Mouse (Mus musculus): Measurements from ENCODE around the gene Abhd16b.

Abhd16b gene

DNA sequence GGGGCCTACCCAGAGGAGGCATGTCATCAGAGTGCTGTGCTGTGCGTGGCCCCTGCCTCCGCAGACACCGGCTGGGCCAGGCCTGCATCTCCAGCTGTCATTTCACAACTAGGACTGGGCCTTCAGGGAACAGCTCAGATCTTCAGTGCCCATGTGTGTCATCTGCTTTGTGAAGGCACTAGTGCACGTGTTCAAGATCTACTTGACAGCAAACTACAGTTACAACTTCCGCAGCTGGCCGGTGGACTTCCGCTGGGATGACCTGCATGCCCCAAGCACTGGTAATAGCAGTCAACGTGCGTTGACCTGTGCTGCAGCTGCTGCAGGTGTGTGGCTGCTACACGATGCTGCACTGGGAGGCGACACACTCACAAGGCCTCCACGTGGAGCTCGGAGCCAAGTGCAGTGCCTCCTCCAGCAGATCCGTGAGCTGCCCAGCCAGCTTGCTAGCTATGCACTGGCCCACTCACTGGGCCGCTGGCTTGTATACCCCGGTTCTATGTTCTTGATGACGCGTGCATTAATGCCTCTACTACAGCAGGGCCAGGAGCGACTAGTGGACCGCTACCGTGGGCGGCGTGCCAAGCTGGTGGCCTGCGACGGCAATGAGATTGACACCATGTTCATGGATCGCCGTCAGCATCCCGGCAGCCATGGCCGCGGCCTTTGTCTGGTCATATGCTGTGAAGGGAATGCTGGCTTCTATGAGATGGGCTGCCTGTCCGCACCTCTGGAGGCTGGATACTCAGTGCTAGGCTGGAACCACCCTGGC lies at the start of gene Abhd16b:
Gene Abhd16b, plus strand, starts transcription at position 51 of the 772 bp plus-strand sequence.
- peak in 1 of 2 experiments; percentile 31 for DNase-seq (ENCODE audit: low spot score in 2 of 2)

DNA sequence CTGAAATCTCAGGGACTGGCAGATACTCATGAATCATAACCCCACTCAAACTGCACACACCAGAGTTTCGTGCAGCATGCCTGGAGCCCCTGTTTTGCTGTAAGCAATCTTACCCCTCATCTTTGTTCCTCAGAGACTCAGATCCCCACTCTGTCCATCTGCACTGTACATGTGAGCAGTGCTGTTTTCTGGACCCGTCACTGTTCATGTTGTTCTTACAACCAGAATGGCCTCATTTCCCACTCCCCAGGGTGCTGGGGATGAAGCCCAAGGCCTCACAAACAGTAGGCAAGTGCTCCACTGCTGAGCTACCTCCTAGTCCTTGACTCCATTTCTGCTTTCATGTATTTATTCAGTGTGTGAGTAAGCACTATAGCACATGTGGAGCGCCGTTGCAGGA lies 40.8 kb upstream of the Abhd16b start:
- no peak for DNase-seq (ENCODE audit: low spot score in 2 of 2)

DNA sequence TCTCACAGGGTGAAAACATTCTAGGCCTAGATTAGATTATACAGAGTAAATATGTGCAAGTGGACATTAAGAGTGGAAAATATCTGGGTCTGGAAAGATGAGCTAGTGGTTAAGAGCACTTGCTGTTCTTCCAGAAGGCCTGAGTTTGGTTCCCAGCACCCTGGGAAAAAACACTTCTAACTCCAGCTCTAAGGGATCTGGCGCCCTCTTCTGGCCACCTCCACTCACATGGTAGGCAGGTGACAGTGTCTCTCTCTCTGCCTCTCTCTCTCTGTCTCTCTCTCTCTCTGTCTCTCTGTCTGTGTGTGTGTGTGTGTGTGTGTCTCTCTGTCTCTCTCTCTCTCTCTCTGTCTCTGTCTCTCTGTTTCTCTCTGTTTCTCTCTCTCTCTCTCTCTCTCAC lies 39.7 kb upstream of the Abhd16b start:
- DNase-seq (ENCODE audit: low spot score in 2 of 2): no peak

DNA sequence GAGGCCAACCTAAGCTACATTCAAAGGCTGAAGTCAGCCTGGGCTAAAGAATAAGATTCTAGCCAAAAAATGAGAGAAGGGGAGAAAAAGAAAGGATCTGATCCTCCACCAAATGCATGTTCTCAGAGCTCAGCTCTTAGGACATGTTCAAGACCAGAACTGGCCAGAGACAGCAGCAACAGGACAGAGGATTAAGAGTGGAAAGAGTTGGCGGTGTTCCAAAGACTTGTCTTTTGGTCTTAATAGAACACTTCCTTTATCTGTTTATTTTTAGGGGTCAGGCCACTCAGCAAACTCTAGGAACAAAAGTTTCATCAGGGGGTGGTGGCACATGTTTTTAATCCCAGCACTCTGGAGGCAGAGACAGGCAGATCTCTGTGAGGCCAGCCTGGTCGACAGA lies 37.1 kb upstream of the Abhd16b start:
- no peak for DNase-seq (ENCODE audit: low spot score in 2 of 2)

DNA sequence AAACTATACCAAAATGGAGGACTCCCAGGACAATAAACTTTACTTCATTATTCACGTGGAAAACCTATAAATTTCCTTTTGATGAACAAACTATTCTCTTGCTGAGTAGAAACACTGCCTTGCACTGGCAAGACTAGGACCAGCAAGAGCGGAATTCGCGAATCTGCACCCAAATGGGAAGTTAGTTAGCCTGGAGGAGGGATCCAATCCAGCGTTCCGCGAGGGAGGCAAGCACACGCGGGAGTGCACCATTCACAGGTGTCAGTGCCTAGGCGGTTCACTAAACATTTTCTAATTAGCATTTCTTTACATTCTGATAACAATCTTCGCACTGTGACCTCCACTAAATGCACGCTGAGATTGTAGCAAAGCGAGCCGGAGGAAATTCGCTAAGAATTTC lies 35.2 kb upstream of the Abhd16b start:
- DNase-seq (ENCODE audit: low spot score in 2 of 2): peak in 1 of 2 experiments; percentile 43

DNA sequence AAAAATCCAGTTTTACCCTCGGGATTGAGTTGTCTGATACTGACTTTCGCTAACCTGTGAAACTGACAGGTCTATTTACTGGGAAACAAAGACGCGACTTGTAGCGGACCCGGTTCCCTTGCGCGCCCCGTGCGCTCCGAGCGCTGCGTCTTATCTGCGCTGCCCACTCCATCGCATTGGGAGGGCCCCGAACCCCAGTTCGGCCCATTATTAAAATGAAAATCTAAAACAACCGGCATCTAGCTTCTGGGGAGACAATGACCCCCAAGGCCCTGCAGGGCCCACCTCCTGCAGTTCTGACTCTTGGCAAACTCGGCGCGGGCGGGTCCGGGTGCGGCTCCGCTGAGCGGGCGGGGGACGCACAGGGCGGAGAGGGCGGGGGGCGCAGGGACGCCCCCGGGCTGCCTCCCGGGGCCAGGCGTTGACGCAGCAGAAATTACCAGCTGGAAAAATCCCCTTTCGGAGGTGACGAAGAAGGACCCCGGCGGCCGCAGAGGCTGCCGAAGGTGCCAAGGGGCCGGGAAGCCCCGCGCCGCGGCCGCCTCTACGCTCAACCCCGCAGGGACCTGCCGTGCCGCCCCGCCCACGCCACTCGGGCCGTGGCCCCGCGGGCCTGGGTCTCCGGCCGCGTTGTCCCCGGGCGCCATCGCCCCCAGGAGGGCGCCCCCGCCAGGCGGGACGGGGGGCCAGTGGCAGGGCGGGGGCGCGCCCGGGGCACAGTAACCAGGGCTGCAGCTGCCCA lies 34.4 kb upstream of the Abhd16b start:
- DNase-seq (ENCODE audit: low spot score in 2 of 2): no peak

DNA sequence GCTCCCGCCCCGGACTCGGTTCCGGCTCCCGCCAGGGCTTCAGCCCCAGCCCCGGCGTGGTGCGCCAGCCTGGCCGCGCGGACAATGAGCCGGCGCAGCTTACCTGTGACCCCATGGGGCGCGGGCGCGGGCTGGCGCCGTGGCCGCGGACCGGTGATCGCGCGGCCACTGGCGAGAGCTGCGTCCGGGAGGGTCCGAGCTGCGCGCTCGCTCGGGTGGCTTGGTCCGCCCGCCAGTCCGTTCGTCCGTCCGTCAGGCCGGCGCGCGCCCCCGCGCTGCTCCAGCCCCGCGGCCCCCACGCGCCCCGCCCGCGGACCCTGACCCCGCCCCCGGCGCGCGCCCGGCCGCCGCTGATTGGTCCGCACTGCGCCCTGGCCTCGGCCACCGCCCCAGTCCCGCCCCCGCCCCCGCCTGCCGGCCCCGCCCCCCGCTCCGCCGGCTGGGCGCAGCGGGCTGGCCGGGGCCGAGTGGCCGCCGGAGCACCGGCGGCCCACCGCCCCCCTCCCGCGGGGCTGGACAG lies 33.8 kb upstream of the Abhd16b start, which contains the start of gene Zbtb46:
Gene Zbtb46, minus strand, starts transcription at position 274 of the 520 bp plus-strand sequence.
- peak; percentile 83 to 88 for DNase-seq (ENCODE audit: low spot score in 2 of 2)

DNA sequence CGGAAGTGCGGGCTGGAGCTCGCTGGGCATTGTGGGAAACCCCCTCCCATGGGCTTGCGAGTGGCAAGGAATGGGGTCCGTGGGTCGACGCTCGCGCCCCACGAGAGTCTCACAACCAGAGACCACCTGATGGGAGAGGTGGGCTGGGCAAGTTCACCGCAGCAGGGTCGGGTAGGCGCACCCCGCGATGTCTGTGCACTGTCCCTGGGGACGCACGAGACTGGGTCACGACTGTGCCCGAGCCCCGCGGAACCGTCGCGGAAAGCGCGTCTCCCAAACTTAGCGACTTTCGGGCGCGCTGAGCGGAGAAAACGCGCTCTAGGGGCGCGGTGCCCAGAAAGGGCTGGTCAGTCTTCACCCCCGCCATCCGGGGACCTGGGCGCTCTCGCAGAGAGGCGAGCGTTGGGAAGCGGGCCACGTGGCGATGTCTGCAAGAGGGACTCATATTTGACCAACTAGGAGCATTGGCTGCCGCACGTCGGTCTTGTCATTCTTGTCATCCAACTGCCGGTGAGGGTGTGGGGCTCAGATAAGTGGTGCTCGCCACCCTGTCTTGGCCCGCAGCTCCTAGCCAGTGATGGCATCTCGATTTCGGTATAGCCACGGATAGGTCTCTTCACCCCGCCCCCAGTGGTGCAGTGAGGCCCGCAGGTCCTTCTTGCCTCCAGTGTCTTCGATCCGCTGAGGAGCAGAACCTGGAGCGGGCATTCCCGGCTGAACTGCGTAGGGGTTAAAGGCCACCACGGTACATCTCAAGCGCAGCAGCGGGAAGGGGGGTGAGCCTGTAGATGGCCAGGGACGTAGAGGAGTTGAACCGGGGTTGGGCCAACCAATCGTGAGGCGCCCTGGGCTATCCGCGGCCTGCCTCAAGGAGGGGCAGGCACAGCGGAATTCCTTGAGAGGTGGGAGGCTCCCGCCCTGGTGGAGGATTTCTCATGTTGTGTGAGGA lies 33.1 kb upstream of the Abhd16b start:
- peak; percentile 59 to 61 for DNase-seq (ENCODE audit: low spot score in 2 of 2)

DNA sequence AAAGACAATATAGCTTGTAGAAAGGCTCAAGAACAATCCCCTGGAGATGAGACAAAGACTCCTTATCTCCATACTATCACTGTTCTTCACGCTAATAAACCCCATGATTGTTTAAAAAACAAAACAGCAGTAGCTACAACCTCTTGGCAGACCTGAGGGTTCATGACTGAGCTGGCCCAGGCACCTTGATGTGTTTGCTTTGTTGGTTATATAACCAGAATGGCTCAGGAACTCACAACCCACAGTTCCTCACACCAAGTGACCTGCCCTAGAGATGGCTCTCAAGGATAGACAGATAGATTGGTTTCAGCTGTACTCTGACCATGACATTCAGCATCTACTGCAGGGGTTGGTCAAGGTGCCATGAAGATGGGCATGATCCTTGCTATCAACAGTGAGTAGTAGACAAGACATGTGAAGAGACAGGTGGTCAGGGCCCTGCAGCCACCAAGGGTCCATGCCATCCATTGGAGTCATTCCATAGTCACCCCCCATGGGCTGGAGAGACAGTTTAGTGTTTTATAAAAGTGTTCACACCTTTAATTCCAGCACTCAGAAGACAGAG lies 31.4 kb upstream of the Abhd16b start:
- no peak for DNase-seq (ENCODE audit: low spot score in 2 of 2)

DNA sequence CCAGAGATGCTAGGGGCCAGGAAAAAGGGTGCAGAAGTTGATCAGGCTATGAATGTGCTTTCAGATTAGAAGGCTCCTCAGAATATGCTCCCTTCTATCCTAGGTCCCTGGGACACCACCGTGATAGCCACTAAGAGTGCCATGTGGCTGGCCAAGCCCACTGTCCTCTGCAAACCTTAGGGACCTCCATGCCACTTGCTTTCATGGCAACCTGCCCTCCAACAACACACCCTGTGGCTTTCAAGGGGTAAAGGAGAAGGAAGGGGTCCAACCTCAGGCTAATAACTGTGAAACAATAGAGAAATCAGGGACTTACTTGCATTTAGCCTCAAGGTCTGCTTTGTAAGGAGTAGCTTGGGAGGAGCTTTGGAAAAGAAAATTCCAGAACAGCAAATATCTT lies 30.4 kb upstream of the Abhd16b start:
- no peak for DNase-seq (ENCODE audit: low spot score in 2 of 2)

DNA sequence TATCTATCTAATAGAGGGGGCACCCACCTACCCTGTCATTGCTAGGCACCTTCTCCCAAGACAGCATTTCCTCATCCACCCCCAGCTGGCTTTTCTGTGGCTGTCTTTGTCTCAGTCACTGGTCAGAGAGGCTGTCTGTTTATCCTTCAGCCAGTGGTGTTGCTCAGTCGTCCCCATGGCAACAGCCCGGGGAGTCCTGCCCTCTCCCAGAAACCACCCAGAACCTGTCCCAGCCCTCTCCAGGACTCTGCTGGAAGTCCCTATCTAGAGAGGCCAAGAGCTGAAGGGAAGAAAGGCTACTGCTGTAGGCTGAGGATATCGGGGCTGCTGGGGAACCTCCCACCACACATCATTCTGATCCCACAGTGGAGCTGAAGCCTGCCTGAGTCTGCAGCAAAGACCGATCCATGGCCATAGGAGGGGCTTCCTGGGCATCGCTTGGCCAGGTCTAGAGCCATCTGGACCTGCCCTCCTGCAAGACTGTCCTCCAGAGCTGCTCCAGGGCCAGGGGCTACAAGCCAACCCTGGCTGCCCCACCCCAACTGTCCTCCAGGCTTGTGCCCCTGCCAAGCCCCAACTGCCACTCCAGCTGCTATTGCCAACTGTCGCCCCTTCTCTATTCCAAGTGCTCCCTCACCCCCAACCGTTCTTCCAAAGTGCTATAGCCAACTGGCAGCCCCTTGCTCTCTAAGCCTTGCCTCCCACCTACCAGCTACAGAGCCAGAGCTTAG lies 29.8 kb upstream of the Abhd16b start:
- DNase-seq (ENCODE audit: low spot score in 2 of 2): peak; percentile 76 to 86

DNA sequence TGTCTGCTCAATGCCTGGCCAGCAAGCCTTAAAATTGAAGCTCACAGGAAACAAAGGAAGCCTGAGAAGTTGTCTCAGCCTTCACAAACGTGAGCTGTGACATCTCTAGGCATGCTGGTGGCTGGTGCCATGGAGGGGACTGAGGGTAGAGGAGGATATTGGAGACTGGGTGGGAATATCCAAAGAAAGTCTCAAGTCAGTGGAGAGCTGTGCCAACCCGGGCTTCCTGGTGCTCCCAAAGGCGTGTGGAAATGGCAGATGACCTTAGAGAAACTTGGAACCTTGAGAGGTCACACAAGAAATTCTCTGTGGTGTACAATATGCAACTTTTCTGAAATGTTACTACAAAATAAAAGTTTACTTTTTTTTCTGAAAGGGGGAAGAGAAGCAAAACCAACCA lies 27.6 kb upstream of the Abhd16b start:
- no peak for DNase-seq (ENCODE audit: low spot score in 2 of 2)

DNA sequence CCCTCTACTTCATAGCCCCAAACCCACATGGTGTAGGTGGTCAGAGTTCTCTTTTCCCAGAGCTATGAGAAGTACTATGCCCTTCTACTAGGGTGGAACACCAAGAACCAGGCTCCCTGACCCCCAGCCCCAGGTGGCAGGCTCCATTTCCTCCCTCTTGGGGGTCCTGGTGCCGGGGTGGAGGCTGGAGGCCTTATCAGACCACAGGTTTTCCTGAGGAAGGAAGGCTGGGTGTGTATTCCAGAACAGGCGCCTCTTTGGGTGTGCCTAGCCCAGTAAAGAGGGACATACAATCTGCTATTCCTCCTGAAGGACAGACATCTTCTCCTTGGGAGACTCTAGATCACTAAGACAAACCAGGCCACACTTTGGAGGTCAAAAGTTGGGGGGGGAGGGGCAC lies 22.7 kb upstream of the Abhd16b start:
- no peak for DNase-seq (ENCODE audit: low spot score in 2 of 2)

DNA sequence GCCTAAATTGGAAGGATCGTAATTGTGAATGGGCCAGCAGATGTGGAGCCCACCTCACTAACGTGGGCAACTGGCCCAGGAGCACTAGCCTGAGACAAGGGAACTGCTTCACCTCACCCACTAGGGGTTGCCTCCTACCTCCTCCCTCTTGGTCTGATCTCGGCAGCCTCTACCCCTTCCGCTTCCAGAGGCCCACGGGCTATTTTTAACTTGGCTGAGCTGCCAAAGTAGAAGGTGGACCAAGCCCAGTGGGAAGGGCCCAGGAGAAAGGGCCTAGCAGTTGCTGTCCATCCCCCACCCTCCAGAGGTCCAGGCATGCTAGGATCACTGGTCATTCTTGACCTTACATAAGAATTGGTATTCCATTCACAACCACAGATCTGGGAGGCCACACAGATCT lies 21.8 kb upstream of the Abhd16b start:
- DNase-seq (ENCODE audit: low spot score in 2 of 2): no peak

DNA sequence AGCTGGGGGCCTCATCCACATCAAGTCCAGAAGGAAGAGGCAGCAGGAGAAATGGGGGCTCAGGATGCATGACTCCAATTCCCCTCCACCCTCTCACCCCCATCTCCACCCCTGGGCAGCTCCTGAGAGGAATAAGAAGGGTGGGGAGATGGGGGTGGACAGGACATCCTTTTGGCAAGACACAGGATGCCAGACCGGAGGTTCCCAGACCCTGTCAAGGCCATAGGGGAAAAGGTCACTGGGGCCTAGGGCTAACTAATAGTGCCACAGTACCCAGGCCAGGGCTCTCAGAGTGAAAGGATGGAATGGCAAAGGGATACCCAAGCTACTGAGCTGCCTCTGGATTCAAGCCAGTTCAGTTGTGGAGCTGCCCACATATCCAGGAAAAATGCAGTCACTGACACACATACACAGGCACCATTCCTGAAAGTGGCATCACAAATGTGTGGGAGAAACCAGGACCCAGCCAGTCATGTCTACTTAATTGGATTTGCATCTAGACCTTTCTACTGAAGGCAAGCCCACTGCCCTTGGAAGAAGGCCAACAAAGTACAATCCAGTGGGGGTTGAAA lies 20.7 kb upstream of the Abhd16b start:
- no peak for DNase-seq (ENCODE audit: low spot score in 2 of 2)

DNA sequence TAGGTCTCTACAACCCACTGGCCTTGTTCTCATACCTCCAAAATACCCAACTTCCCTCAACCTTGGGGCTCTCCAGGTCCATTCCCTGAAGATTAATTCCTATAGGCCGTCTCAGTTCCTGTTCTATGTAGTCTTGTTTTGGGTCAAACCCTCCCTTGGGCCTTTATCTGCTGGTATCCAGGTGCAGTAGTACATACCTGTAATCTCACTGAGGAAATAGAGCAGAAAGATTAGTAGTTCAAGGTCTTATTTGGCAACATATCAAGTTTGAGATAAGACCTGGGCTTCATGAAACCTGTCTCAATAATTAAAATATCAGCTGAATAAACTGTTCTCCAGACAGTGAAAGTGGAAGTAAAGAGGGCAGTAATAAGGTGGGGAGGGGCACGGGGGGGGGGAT lies 9.9 kb upstream of the Abhd16b start:
- no peak for DNase-seq (ENCODE audit: low spot score in 2 of 2)

DNA sequence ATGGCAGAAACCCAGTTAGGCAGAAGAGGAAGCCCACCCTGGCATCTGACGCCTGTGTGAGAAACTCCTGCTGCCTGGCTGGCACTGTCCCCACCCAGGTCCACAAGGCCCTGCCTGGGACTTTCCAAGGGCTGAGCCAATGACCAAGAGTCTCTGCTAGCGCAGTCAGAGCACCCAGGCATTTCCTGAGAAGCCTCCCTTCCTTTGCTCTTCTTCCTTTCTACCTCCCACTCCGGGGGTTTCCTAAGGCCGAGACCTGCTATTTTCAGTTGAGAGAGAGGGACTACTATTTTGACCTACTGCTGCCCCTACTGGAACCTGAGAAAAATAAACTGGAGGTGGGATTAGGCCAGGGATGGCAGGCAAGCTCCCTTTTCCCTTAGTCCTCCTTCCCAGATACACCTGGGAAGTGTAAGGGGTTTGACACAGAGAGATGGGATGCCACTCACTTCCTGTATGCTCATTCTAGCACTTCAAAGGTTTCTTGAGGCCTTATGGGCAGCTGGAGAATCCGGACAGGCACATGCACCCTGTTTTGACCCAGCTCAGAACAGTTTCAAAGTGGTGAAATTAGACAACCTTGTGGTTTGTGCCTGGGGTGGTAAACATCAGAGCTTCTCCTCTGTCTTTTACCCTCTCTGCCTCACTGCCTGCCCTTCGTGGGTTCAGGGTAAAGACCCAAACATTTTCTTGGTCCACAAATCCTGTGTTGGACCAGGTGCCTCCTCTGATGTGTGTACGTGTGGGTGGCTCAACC lies 9.3 kb upstream of the Abhd16b start:
- DNase-seq (ENCODE audit: low spot score in 2 of 2): no peak

DNA sequence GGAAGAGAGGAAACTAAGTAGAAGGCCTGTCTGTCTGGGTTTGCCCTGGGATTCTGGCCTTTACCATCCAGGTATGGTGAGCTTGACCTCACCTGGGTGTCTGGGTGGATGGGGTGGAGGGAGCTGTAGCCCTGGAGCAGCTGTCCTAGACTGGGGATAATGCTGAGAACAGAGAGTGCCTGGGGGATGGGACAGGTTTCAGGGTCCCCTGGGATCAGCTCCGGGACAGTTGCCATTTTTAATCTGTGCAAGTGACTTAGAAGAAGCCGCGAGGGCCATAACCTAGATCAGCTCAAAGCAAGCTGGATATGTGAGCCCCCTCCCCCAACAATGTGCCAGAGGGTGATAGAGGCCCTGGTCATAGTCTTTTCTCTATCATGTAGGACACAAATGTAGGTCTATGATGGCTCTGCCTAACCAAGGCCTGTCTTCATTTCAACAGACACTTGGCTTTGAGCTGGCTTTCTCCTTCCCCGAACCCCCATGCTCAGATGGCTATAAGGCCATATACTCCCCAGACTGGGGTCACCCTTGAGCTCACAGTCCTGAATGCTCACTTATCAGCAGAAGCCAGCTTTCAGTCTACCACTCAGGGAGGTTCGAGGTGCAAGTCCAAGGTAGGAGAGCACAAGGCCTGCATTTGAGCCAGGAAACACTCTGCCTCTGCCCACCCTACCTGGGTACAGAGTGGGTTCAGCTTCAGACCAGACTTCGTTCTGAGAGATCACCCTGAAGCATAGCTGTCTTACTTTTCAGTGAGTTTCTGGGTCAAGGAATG lies 8.4 kb upstream of the Abhd16b start:
- no peak for DNase-seq (ENCODE audit: low spot score in 2 of 2)

DNA sequence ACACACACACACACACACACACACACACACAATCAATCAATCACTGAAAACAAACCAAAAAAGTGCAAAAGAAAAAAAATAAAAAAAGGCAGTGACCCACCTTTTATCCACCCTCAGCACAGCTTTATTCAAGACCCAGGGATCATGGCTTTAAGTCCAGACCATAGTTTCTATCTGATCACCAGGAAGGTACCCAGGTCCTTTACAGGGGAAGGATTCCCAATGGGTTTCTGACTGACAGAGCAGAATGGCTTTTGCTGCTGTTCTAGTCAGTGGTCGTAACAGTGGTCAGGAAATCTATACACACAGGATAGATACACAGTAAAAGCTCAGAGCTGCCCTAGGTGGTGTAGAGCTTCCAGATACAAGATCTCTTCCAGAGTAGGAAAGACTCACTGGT lies 7.3 kb upstream of the Abhd16b start:
- no peak for DNase-seq (ENCODE audit: low spot score in 2 of 2)

All from right cerebral cortex, postnatal 10 days (tissue).